Mouse (Mus musculus): ENCODE measurements around the gene Gprc5a.

DNA sequence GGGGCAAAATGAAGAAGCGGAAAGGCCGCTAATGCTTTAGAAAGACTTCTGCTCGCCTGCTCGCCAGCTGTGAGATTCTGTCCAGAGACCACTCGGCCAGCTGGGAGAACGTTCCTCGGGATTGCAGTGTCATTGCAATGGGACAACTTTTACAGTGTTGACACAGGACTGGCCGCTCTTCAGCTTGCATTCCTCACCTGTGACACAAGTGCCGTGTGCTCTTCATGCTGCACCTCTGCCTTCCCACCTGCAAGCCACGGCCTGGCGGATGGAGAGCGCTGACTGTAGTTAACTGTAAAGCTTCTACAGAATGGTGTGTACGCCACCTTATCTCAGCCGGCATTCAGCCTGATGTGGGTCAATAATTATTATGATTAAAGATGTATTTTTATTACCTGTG lies 42.1 kb upstream of the Gprc5a start:
- no peak for TF ChIP-seq CTCF (conservative IDR thresholded peaks at IDR 0.05 in 1 of 2, IDR thresholded peaks at IDR 0.05 in 1 of 2; ENCODE audit: low read depth in 2 of 2, low read length in 2 of 2)
- no peak for TF ChIP-seq ZNF384 (IDR thresholded peaks at IDR 0.05; ENCODE audit: low read depth, low read length)
- TF ChIP-seq EP300 (IDR thresholded peaks at IDR 0.05; ENCODE audit: low read length): no peak
- no peak for TF ChIP-seq MAFK (IDR thresholded peaks at IDR 0.05; ENCODE audit: insufficient replicate concordance, low read length)
- TF ChIP-seq USF1 (IDR thresholded peaks at IDR 0.05; ENCODE audit: low read depth, low read length): no peak
- TF ChIP-seq USF2 (conservative IDR thresholded peaks at IDR 0.05; ENCODE audit: low read depth, low read length): no peak
- no peak for TF ChIP-seq POLR2A (IDR thresholded peaks at IDR 0.05; ENCODE audit: low read depth, low read length)
- no peak for TF ChIP-seq SMC3 (IDR thresholded peaks at IDR 0.05; ENCODE audit: low read depth, low read length)
- TF ChIP-seq ZC3H11A (IDR thresholded peaks at IDR 0.05; ENCODE audit: low read depth, low read length): no peak
